Mouse (Mus musculus) embryonic fibroblast, embryonic 13.5 days (primary cell): Measurements from ENCODE around the gene Gch1. TPM values are rescaled to one million over a fixed set of nuclear protein-coding genes. Genes with fewer than 3 reads are reported as not detected.
"Not testable (repeated sequence)": the region's sequence is repeated elsewhere in the genome, so short reads cannot be mapped to it uniquely, and the experiment has no call there.

Experiments used
- H3K27ac ChIP-seq: 2 replicates; pipeline ENCODE4 v1.5.1; 2012; ENCODE audit warnings: low read length, control low read depth, inconsistent platforms; ENCODE audit not compliant: insufficient read depth
- H3K4me1 ChIP-seq: 2 replicates; pipeline ENCODE4 v1.6.1; 2011; ENCODE audit warnings: low read length; ENCODE audit not compliant: control insufficient read depth, insufficient read depth
- H3K4me3 ChIP-seq: 2 replicates; pipeline ENCODE4 v1.5.1; 2011; ENCODE audit warnings: mild to moderate bottlenecking, control low read depth, low read length; ENCODE audit not compliant: insufficient read depth
- CTCF ChIP-seq: IDR thresholded peaks from 2 replicates; pipeline ENCODE4 v1.5.1; 2011; ENCODE audit warnings: mild to moderate bottlenecking, control low read depth, low read length, moderate library complexity, borderline replicate concordance; ENCODE audit not compliant: insufficient read depth
- POLR2A ChIP-seq: IDR thresholded peaks from 2 replicates; pipeline ENCODE4 v1.6.1; 2011; ENCODE audit warnings: low read depth, mild to moderate bottlenecking, control low read depth, low read length, moderate library complexity
- polyA plus RNA-seq: library from polyadenylated mRNA; stranded (reverse); fragments of >200 nt; gene quantifications from 2 replicates; pipeline ENCODE4 v1.2.4, GENCODE M21; 2011; ENCODE audit warnings: low read depth; ENCODE audit not compliant: missing spikeins, insufficient read length

Gch1 gene
- polyA plus RNA-seq, 1 experiment = 3.1 TPM

GRCm38 (mm10) chr14:47127987-47128386 is 61.2 kb downstream of the Gch1 start:
- TF ChIP-seq CTCF (no peak), POLR2A (no peak)
- H3K27ac ChIP-seq = no peak overlapping the region
- H3K4me3 ChIP-seq = no peak overlapping the region
- no peaks in the 10 kb centered on the region for H3K4me1 ChIP-seq

- H3K4me3 ChIP-seq = no peak overlapping the region
- no peak for TF ChIP-seq POLR2A
- TF ChIP-seq CTCF = no peak
- no peak overlapping the region for H3K27ac ChIP-seq
- H3K4me1 ChIP-seq = no peaks in the 10 kb centered on the region
Observed at GRCm38 (mm10) chr14:47117522-47117921, 71.7 kb downstream of the Gch1 start.

- Histone ChIP-seq H3K27ac (no peak overlapping the region), H3K4me1 (no peaks in the 10 kb centered on the region), H3K4me3 (no peak overlapping the region)
- no peak for TF ChIP-seq POLR2A
- TF ChIP-seq CTCF = no peak
Observed at GRCm38 (mm10) chr14:47116062-47116762, 73.0 kb downstream of the Gch1 start.

GRCm38 (mm10) chr14:47115154-47115553 is 74.1 kb downstream of the Gch1 start:
- H3K4me1 ChIP-seq = no peaks in the 10 kb centered on the region
- no peak for TF ChIP-seq CTCF
- no peak for TF ChIP-seq POLR2A
- H3K27ac ChIP-seq = no peak overlapping the region
- H3K4me3 ChIP-seq = no peak overlapping the region

- Histone ChIP-seq H3K4me1 (no peaks in the 10 kb centered on the region), H3K27ac (no peak overlapping the region), H3K4me3 (no peak overlapping the region)
- TF ChIP-seq POLR2A (no peak), CTCF (no peak)
Observed at GRCm38 (mm10) chr14:47111341-47111740, 77.9 kb downstream of the Gch1 start.

- H3K4me1 ChIP-seq, H3K27ac ChIP-seq, H3K4me3 ChIP-seq: not testable (repeated sequence)
Observed at GRCm38 (mm10) chr14:47110391-47110790, 78.8 kb downstream of the Gch1 start.

GRCm38 (mm10) chr14:47107461-47107860 is 81.8 kb downstream of the Gch1 start:
- H3K4me1 ChIP-seq = no peaks in the 10 kb centered on the region
- no peak for TF ChIP-seq POLR2A
- TF ChIP-seq CTCF = no peak
- no peak overlapping the region for H3K4me3 ChIP-seq
- H3K27ac ChIP-seq = no peak overlapping the region

GRCm38 (mm10) chr14:47105755-47106154 is 83.5 kb downstream of the Gch1 start:
- no peak overlapping the region for H3K27ac ChIP-seq
- no peaks in the 10 kb centered on the region for H3K4me1 ChIP-seq
- no peak for TF ChIP-seq POLR2A
- no peak for TF ChIP-seq CTCF
- no peak overlapping the region for H3K4me3 ChIP-seq

GRCm38 (mm10) chr14:47105174-47105557 is 84.0 kb downstream of the Gch1 start:
- no peak overlapping the region for H3K27ac ChIP-seq
- H3K4me3 ChIP-seq = no peak overlapping the region

GRCm38 (mm10) chr14:47104246-47105173 is 84.7 kb downstream of the Gch1 start:
- Histone ChIP-seq H3K4me1 (no peaks in the 10 kb centered on the region), H3K27ac (no peak overlapping the region), H3K4me3 (no peak overlapping the region)
- no peak for TF ChIP-seq POLR2A
- no peak for TF ChIP-seq CTCF

More at GRCm38 (mm10) chr14:47105174-47105557, 84.0 kb downstream of the Gch1 start:
- H3K4me1 ChIP-seq = no peaks in the 10 kb centered on the region
- no peak for TF ChIP-seq POLR2A
- no peak for TF ChIP-seq CTCF

Other genes starting within 250 kb of the Gch1 start
- 22.9 and 23.0 TPM in 2 replicates for gene Wdhd1, start 87.4 kb upstream of the Gch1 start, polyA plus RNA-seq
- gene Socs4, start 87.5 kb upstream of the Gch1 start, polyA plus RNA-seq = 33.3 and 39.7 TPM in 2 replicates
- gene Mapk1ip1l, start 108.9 kb upstream of the Gch1 start, polyA plus RNA-seq = 103 and 112 TPM in 2 replicates
- gene Lgals3, start 178.3 kb upstream of the Gch1 start, polyA plus RNA-seq = 117 and 150 TPM in 2 replicates
- gene Dlgap5, start 229.0 kb upstream of the Gch1 start, polyA plus RNA-seq = 22.6 and 28.8 TPM in 2 replicates